Mouse (Mus musculus) c-Kit-positive CD71-positive TER-119-negative erythroid progenitor cells, embryonic 14.5 days (primary cell): ENCODE results near the gene Rapgef4.

Experiments
- DNase-seq: peaks from one replicate; pipeline ENCODE4 v3.0.0-alpha.2; 2013; ENCODE audit warnings: low read depth

Gene Rapgef4

DNA sequence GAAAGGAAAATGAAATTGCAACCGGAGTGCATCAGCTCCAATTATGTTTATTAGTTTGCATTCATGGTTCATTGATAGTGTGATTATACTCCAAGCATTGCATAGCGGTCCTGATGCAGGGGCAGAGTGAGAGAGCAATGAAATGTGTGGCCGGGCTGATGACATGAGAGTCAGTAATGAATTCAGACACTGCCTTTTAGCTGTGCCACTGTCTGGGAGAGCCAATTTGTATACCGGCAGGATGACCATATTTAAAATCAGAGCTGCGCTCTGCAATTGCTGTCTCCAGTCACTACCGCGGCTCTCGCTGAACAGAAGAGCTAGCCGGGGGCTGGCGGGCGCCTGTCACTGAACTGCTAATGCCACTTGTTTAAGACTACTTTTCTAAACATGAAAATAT is 197.5 kb downstream of the Rapgef4 start:
- no peak for DNase-seq

DNA sequence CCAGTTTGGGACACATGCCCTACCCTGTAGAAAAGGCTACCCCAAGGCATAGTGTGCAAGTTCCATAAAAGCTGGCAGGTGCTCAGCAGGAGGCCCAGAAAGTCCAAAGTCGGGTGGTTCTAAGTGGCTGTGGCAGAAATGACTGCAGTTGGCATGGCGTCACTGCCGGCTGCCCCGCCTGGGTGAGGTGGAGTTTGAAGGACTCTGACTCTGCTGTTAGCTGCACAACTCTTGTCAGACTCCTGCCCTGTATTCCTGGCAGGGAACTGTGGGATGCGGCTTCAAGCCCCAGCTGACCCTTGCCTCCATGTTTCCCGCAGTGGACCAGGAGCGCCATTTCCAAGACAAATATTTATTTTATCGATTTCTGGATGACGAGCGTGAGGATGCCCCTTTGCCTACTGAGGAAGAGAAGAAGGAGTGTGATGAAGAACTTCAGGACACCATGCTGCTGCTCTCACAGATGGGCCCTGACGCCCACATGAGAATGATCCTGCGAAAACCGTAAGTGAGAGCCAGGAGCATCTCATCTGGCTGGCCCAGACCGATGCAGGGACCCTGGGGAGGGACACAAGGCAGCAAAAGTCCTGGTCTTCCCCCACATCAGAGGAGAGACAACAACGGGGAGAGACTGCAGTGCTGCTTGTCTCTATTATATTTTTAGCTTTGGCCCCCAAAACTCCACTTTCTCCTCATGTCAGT is 198.7 kb downstream of the Rapgef4 start:
- no peak for DNase-seq

DNA sequence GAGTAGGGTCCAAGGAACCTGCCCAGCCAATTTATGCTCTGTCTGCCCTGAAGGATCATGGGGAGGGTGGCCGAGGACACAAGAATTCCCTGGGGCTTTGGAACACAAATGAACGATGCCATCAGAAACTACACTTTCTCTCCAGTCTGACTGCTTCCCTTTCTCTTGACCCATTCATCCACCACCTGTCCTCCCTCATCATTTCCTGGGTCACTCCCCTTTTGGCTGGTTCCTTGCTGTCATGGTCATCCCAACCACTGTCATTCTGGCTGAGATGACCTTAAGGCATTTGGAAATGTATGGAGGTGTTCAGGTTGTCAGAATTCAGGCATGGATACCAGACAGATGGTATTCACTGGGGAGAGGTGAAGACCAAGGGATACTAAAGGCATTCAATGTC is 200.4 kb downstream of the Rapgef4 start:
- DNase-seq, result no peak

DNA sequence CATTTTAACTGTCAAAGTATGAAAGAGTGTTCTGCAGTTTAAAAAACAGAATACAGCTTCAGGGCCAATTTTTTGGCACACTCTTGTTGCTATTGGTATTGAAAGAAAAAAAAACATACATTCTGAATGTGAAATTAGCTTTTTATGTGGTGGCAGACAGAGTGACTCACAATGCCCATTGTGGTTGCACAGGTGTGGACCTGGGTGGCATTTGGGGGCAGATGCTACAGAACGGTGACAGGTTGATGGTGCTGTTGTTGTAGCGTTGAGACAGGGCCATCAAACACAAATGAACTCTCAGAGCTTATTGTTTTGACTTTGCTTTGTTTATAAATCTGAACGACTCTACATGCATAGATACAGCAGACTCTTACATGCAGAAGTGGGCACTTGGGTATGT is 202.7 kb downstream of the Rapgef4 start:
- no peak for DNase-seq

DNA sequence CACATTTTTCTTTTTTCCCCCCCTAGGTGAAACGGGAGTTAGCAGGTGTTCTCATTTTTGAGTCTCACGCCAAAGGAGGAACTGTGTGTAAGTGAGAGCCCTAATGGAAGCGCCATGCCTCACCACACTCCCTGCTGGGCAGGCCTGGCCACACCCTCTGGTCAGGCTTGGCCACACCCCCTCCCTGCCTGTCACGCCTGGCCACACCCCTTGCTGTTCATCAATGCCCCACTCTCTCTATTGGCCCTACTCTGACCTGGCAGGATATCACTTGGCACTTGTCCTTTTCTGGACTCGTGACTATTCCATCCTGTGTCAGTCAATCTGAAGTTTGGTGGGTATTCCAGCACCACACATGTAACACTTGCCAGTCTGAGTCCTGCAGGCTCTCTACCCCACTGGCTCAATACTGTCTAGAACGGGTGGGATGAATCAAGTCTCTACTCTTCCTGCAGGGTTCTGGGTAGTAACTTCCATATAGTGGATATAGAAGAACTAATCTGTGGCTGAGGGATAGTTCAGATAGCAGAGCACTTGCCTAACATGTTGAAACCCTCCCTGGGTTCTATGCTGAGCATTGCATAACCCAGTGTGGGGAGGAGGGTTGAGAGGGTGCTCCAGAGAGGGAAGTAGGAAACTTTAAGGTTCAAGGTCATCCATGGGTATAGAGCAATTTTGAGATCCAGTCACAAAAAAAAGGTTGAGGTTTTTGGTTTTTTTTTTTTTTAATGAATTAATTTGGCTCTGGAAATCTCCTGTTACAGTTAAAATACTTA is 215.3 kb downstream of the Rapgef4 start:
- no peak for DNase-seq

DNA sequence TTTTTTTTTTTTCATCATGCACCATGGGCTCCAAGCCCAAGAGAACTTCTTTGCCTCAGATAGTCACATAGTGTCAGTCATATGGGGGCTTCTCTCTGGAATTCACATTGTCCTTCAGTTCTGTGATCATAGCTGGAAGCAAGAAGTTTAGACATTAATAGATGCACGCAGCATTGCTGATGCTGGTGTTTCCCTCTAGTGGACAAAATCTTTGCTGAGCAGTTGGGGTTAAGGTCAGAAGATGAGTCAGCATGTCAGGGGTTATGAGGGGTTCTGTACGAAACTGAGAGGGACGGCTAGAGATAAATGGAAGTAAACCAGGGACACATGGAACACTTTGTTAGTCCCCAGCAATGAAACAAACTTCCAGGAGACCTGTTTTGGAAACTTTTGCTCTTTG is 216.0 kb downstream of the Rapgef4 start:
- no peak for DNase-seq

DNA sequence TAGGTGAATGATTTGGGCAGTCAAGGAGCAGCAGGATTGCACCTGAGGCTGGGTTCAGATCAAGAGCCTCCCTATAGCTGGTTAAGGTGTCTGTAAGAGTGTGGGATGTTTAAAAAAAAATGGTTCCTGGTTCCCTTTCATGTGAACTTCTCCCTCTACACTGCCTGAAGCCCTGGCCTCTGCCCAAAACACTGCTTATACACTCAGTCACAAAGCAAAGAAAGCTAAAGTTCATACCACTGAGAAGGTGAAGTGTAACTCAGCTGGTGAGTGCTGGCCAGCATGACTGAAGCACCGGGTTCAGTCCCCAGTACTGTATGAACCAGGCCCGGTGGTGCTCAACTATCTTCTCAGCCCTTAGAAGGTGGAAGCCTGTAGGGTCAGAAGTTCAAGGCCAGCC is 218.4 kb downstream of the Rapgef4 start:
- no peak for DNase-seq

DNA sequence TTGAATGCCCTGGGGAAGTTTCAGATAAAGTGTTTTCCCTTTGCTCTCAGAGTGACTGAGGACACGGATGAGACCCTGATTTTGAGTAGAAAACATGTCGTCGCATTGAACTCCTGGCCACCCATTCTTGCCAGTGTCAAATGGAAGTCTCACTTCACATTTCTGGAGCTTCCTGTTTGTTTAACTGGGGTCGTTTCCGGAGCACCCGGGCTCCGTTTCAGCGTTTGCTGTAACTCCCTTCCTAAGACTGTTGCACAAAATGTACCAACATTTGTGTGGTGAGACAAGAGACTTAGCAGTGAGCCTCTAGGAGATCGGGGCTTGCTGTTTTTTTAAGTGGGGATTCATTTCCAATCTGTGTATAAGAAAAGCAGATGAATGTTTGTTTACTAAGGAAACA is 220.5 kb downstream of the Rapgef4 start:
- DNase-seq, result no peak

DNA sequence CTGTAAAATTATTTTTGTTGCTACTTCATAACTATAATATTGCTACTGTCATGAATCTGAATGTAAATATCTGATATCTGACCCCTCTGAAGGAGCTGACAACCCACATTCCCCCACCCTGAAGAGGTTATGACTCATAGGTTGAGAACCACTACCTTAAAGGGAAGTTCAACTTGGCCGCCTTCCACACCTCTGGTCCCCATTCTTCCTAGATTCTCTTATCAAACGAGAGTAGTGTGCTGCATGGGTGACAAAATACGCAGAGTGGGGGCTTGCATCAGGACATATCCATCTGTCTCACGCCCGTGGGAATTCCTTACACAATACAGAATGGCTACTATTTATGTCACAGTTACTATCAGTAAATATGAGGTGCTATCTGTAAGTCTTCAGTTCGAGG is 221.2 kb downstream of the Rapgef4 start:
- no peak for DNase-seq

DNA sequence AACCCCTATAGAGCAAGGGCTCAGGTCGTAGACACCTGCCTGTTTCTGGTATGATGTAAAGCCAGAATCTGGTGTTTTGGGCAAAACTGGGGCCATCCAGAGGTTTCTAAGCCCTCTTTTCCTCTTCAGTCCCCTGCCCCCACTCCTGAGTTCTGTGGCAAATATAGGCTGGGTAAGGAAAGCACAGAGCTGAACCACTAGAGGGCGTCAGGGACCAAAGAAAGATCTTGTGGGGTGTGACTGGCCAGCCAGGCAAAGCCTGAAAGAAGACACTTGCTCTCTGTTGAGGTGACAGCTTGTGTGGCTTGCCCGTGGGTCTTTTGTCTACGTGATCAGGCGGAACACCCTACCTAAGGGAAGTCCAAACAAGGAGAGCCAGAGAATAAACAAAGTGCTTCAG is 222.6 kb downstream of the Rapgef4 start:
- DNase-seq, result peak; percentile 28

DNA sequence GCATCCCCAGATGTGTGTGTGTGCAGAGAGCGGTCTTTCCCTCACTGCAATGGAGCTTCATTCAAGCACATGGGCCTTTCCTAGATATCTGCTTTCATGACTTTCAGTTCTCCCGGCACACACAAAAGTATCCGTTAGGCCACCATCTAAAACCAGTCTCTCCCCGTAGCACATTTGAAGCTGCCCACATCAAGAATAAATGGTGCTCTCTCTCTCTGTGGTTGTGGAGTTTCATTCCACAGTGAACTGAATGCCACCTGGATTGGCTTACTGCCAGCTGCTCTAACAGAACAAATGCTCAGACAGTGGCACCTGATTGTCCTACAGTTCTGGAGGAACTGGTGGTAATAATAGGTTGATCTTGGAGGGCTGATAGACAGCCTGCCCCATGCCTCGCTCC is 224.8 kb downstream of the Rapgef4 start:
- DNase-seq, result no peak

DNA sequence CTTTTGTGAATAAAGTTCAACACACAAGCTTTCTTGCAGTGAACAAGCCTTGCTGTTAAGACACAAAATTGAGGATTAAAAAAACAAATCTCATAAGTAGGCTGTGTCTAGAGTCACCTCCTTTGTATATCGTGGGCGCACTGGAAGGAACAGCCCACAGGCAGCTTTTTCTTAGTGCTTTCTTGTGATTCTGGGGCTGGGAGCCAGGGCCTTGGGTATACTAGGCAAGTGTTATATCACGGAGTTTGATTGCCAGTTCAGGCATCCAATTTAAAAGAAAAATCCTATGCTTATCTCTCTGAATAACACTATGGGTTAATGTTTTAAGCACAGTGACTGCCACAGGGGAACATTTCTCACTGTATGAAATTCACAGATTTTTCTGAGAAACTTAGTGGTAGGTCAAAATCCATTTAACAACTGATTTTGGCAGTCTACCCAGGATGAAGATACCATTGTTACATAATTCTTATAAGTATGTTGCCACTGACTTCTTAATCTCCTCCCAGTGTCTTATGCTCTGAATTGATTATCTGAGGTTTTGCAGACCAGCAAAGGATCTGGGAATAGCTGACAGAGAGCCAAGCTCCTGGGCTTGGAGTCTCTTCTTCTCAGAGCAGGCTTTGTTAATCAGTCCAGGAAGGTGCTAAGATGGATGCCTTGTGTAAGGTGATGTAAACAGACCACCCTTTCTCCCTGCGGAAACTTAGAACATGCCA is 225.6 kb downstream of the Rapgef4 start:
- DNase-seq, result no peak

DNA sequence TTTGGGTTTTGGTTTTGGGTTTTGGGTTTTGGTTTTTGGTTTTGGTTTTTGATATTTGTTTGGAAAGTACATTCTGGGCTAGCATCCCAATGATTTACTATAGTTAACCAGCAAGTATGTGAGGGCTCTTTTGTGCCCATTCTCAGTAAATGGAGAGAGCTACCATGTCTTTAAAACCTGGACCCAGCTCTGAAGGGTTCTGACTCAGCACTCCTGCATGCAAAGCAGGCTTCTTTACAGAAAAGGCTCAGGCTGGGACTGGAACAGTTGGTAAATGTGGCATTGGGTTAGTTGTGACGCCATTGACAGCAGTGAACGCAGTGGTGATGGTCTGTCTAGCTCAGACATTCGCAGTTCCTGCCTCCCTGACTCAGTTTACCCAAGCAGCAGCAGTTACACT is 236.3 kb downstream of the Rapgef4 start:
- DNase-seq, result no peak

DNA sequence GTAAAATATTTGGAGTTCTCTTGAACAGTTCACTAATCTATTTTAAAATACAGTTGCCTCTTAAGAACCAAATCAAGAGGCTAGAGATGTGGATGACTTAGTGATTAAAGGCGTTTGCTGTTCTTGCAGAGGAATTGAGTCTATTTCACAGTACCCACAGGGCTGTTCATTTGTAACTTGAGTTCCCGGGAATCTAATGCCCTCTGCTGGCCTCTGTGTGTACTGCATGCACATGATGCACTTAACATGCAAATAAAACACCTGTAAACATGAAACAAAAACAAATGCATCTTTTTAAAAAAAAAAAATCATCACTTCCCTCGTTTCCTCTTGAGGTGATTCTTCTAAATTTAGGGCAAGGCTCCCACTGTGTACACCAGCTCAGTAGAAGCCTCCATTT is 238.9 kb downstream of the Rapgef4 start:
- DNase-seq, result peak; percentile 34

DNA sequence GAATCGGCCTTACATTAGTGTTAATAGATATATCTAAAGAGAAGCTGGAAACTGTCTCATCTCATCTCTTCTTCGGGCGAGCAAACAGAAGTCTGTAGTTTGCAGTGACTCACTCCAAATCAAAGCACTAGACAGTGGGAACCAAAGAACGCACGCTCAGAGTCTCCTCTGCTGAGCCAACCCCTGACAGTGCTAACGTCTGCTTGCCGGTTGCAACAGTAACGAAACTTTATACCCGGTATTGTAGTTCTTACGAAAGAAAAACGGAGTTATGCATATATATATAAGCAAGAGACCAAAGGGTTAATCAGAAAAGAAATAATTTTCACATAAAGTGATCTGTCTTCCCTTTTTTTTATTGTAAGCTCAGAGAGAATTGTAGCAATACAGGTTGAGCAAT is 240.2 kb downstream of the Rapgef4 start:
- no peak for DNase-seq

DNA sequence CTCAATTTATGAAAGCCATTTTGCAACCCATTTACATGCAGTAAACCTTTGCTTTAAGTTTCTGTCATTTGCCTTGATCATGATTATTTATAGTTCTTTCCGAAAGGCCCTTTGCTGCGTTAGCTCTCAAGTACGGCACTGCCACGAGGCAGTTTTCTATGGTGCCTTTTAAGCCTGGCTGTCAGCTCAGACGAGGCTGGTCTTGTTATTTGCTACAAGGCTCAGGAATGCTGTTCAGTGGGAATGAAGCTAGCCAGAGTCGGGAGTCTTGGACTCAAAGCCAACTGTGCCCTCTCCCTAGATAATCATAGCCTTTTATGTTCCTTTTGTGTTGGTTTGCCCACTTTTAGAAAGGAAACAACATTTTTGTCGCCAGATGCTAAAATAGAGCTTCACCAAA is 240.7 kb downstream of the Rapgef4 start:
- DNase-seq, result no peak

DNA sequence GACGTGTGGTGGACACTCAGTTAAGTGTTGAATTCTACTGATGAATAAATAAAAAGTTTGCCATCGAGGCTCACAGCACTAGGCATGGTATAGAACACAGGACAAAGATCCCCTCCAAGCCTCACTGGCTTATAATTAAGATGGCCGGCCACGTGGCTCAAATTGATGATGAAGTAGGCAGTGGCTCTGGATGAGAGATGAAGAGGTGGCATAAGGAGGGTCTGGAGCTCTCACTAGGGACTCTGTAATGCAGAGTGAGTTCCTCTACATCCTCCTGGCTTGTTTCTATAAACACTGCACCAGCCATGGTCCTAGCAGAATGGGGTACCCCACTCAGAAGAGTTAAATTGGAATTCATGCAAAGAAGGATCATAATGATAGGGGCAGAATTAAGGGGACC is 241.2 kb downstream of the Rapgef4 start:
- DNase-seq, result no peak

DNA sequence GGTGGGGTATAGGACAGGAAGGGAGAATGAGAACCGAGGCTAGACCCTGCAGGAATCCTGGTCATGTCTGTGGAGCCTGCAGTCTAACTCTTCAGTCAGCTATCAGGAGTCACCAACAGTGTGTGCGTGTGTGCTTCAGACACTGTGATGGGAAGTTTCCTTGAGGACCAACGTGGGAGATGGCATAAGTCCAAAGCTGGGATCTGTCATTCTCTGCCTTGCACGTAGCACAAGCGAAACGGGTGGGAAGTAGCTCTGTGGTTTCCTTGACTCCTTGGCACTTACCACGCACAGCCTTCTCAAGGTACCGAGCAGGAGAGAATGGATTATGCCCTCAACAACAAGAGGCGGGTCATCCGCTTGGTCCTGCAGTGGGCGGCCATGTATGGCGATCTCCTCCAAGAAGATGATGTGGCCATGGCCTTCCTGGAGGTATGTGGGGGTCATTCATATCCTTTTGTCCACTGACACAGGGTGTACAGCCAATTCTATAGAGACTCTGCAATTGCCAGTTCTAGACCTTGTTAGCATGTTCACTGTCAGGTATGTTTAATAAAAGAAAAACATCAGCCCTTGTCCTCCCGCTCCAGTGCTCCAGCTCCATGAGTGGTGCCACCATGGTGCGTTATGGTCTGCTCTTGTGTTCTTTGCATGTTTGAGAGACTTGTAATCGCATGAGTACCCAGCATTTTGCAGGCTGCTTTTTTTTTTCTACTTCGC is 241.9 kb downstream of the Rapgef4 start:
- DNase-seq, result no peak

DNA sequence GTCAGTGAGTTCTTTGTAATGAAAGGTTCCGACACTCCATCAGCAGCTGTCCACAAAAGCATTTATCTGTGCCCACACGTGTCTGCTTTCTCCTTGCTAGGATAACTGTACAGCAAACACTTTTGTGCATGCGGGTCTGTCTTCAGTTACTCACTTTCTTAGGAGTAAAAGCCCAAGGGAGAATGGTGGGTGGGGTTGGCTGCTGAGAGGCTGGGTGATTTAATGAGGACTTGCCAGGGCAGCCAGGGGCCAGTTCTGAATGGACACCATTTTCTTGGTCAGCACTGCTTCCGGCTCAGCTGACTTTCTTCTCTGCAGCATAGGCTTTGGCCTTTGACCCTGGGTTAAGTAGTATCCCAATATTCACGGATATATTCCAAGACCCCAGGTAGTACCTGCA is 242.4 kb downstream of the Rapgef4 start:
- DNase-seq, result no peak

DNA sequence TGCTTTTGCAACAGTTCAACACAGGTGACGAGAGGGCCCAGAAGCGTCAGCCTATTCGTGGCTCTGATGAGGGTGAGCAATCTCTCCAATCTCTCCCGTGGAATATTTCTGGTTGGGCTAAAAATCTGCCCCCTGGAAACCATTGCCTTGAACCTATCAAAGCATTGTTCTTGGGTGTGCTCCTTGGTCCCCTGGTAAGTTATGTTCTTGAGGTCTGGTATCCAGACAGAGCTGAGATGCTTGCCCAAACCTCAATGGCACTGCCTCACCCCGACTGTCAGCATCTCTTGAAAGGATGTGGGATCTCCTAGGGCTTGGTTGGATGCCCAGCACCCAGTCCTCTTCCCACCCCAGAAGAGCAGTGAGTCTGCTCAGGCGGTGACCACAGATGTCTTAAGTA is 245.0 kb downstream of the Rapgef4 start:
- DNase-seq, result no peak

DNA sequence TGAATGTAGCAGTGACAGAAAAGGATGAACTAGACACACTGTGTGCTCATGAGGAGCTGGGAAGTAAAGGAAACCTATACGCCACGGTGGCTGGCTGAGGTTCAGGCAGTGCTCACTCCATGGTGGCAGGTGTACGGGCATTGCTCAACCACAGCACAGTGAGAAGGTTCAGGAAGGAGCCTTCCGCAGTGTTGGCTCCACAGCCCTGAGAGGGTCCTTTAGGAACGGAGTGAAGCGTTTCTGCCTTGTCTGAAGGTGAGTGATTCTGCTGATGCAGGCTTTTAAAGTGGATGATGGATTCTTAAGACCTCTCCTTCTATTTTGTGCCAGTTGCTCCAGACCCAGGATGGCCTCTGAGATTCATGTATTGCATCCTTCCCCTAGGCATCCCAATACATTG is 246.4 kb downstream of the Rapgef4 start:
- no peak for DNase-seq

DNA sequence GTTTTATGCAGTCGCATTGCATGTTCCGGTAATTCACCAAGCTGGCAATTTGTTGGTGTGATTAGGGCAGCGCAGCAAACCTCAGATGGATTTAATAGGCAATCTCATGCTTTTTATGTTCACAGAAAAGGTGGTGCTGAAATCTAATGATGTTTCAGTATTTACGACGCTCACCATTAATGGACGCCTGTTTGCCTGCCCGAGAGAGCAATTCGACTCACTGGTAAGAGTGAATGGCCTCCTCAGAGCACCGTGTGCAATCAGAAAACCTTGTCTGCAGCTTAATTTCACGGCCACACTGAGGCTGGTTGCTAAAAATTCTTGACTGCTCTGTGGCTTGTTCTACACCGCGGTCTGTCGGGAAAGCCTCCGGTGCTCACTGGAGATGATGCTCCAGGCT is 247.8 kb downstream of the Rapgef4 start:
- DNase-seq, result no peak

DNA sequence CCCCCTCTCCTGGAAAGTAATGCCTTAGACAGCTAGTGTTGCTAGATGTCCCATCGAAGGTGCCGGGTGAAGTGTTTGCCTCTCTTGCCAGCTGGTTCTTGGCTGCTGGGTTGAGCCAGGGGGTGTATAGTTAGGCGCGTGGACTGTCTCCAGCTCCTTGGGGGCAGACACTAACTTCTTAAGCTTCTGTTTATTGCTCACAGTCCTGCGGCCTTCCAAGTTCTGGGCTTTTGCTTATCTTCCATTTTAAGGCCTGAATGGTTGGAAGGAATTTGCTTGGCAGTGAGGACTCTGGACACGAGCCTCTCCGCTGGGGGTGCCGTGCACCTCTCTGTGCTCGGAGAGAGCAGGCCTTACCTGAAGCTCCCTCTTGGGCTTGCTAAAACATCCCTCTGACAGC is 249.5 kb downstream of the Rapgef4 start:
- no peak for DNase-seq
